In the genomic region with DNA sequence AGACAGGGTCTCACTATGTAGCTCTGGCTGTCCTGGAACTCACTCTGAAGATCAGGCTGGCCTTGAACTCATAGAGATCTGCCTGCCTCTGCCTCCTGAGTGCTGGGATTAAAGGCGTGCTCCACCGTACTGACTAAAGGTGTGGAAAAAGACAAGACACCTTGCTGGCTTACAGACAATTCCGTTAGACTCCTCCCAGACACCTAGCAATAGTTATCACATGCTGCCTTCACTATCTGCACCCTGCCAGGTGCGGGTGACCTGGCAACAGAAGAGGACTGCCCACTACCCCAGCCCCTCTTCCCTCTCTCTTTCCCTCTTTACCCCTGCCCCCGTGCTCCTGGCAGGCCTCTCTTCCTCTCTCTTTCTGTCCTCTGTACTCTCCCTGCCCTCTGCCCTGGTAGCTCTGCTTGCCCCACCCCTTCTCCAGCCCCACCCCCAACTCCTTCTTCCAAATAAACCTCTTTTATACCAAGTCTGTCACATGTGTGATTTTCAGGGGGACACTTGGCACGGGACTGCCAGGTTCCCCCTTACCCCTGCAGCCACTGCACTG, we compare ENCODE assay signal across 22 mouse cellular contexts. TPM values are rescaled to one million over a fixed set of nuclear protein-coding genes. Genes with fewer than 3 reads are reported as not detected.
A peak's percentile ranks its signal among the peaks of the same experiment; 100 is the strongest.
DNase-seq lines count a peak whose midpoint lies in the region; ATAC-seq and TF ChIP-seq lines count a peak whose summit lies in the region.
"Had no signal": no experiment of that assay in that cellular context is flagged by ENCODE, and none has a peak within 500 bp of the region (broad histone marks: within the 10 kb centered on the region; RNA-seq: fewer than 3 reads in every experiment).

No protein-coding gene starts in this region.

- H3K27me3 ChIP-seq in kidney, embryonic 14.5 days (ENCODE audit: control insufficient read depth, insufficient read depth, low read length), result no peaks in the 10 kb centered on the region
- H3K27me3 ChIP-seq in liver, postnatal 0 days (ENCODE audit: insufficient read depth, low read length), result no peaks in the 10 kb centered on the region
- H3K27me3 ChIP-seq in neural tube, embryonic 15.5 days (replicated peaks), result no peaks in the 10 kb centered on the region
- H3K27me3 ChIP-seq: heart, embryonic 12.5 days; stomach, embryonic 15.5 days had no signal

- no peak for TF ChIP-seq CTCF in liver, postnatal 0 days (IDR thresholded peaks at IDR 0.05; ENCODE audit: low read depth)

- no peak for TF ChIP-seq EP300 in liver, postnatal 0 days (IDR thresholded peaks at IDR 0.05; ENCODE audit: low read depth)

- H3K36me3 ChIP-seq in kidney, embryonic 14.5 days (ENCODE audit: control insufficient read depth, insufficient read depth, low read length), result no peaks in the 10 kb centered on the region
- H3K36me3 ChIP-seq in liver, postnatal 0 days (replicated peaks; ENCODE audit: insufficient read depth, low read length), result no peaks in the 10 kb centered on the region
- no peaks in the 10 kb centered on the region for H3K36me3 ChIP-seq in neural tube, embryonic 15.5 days
- H3K36me3 ChIP-seq: heart, embryonic 12.5 days; stomach, embryonic 15.5 days had no signal

- no peak overlapping the region for H3K4me2 ChIP-seq in kidney, embryonic 14.5 days (replicated peaks; ENCODE audit: low read depth, low read length)
- no peak overlapping the region for H3K4me2 ChIP-seq in liver, postnatal 0 days (ENCODE audit: low read depth, low read length)
- H3K4me2 ChIP-seq in neural tube, embryonic 15.5 days, result no peak overlapping the region
- H3K4me2 ChIP-seq: heart, embryonic 12.5 days; hindbrain, embryonic 14.5 days; stomach, embryonic 15.5 days had no signal

- no peak overlapping the region for H3K4me3 ChIP-seq in kidney, embryonic 14.5 days (ENCODE audit: low read length)
- H3K4me3 ChIP-seq in brown adipose tissue, adult 24 weeks (ENCODE audit: insufficient read depth, low read depth, low read length), result no peak overlapping the region
- no peak overlapping the region for H3K4me3 ChIP-seq in liver, postnatal 0 days (ENCODE audit: low read depth, low read length)
- H3K4me3 ChIP-seq in neural tube, embryonic 15.5 days (replicated peaks), result no peak overlapping the region
- H3K4me3 ChIP-seq: heart, embryonic 12.5 days; stomach, embryonic 15.5 days had no signal

- no peak for ATAC-seq in kidney, embryonic 14.5 days (ENCODE audit: low FRiP score, low TSS enrichment)
- ATAC-seq in liver, postnatal 0 days, result no peak
- no peak for ATAC-seq in neural tube, embryonic 15.5 days (ENCODE audit: low FRiP score)
- ATAC-seq: forebrain, embryonic 16.5 days; lung, postnatal 0 days had no signal

- no peak overlapping the region for H3K9ac ChIP-seq in kidney, embryonic 14.5 days (ENCODE audit: low read depth, low read length)
- H3K9ac ChIP-seq in liver, postnatal 0 days (replicated peaks), result no peak overlapping the region
- H3K9ac ChIP-seq in neural tube, embryonic 15.5 days (replicated peaks), result no peak overlapping the region
- H3K9ac ChIP-seq: heart, embryonic 12.5 days; hindbrain, embryonic 14.5 days; liver, embryonic 14.5 days; stomach, embryonic 15.5 days had no signal

- DNase-seq in kidney, adult 11 months, result peak; percentile 65
- DNase-seq in kidney, postnatal 14 days, result peak; percentile 55
- DNase-seq in liver, postnatal 0 days, result no peak
- DNase-seq in c-Kit-positive CD71-positive TER-119-positive erythroid progenitor cells, embryonic 14.5 days (ENCODE audit: low spot score), result no peak
- DNase-seq: adrenal gland, postnatal 36 days; B cell, adult 2 months; cerebellum, adult 9-10 months; heart, postnatal 14 days; left cerebral cortex, postnatal 4 days; midbrain, embryonic 14.5 days; thymus, adult 18-20 months had no signal

- no peak overlapping the region for H3K27ac ChIP-seq in kidney, embryonic 14.5 days (ENCODE audit: low read depth, low read length)
- peak overlapping the region; percentile 40 for H3K27ac ChIP-seq in brown adipose tissue, adult 24 weeks (replicated peaks; ENCODE audit: low read depth, low read length)
- peak overlapping the region; percentile 41; the same call in 1 of the 2 replicates for H3K27ac ChIP-seq in liver, postnatal 0 days (ENCODE audit: low read depth)
- no peak overlapping the region for H3K27ac ChIP-seq in neural tube, embryonic 15.5 days (replicated peaks)
- H3K27ac ChIP-seq: hindbrain, embryonic 14.5 days; stomach, embryonic 15.5 days had no signal

- H3K4me1 ChIP-seq in kidney, embryonic 14.5 days (ENCODE audit: control insufficient read depth, insufficient read depth, low read length), result peaks cover 37% of the 10 kb centered on the region
- peaks cover 50% of the 10 kb centered on the region for H3K4me1 ChIP-seq in brown adipose tissue, adult 24 weeks (ENCODE audit: control insufficient read depth, insufficient read depth, insufficient read length, low read length)
- H3K4me1 ChIP-seq in liver, postnatal 0 days (ENCODE audit: insufficient read depth), result peaks cover 71% of the 10 kb centered on the region
- peaks cover 37% of the 10 kb centered on the region for H3K4me1 ChIP-seq in neural tube, embryonic 15.5 days

- WGBS in kidney, embryonic 14.5 days, result 76% methylated on average over 6 of the region's 6 CpGs
- 51% methylated on average over 6 of the region's 6 CpGs for WGBS in liver, postnatal 0 days (ENCODE audit: insufficient replicate concordance)
- WGBS in neural tube, embryonic 15.5 days, result 81% methylated on average over 6 of the region's 6 CpGs

- H3K9me3 ChIP-seq in kidney, embryonic 14.5 days (ENCODE audit: control insufficient read depth, low read length), result no peaks in the 10 kb centered on the region
- H3K9me3 ChIP-seq in liver, postnatal 0 days (ENCODE audit: low read length), result no peaks in the 10 kb centered on the region
- H3K9me3 ChIP-seq in neural tube, embryonic 15.5 days (replicated peaks), result no peaks in the 10 kb centered on the region
- H3K9me3 ChIP-seq: heart, embryonic 12.5 days; stomach, embryonic 15.5 days had no signal

RNA-seq across cellular contexts. Expression of a gene that starts 3.5 kb away (rescaled TPM):
- 2.7 and 3.1 TPM in 2 replicates for polyA plus RNA-seq in kidney, embryonic 14.5 days (2014; fragmentation: Nextera tagmentation; extraction: Ambion mirVana)
- polyA plus RNA-seq in brown adipose tissue, adult 24 weeks (2012; ENCODE audit: insufficient read depth, insufficient read length, missing spikeins), result 18.1 and 19.7 TPM in 2 replicates
- 14.5 and 14.7 TPM in 2 replicates for polyA plus RNA-seq in liver, postnatal 0 days (2015; fragmentation: Nextera tagmentation; extraction: Ambion mirVana)
- 2.6 and 3.0 TPM in 2 replicates for polyA plus RNA-seq in neural tube, embryonic 15.5 days (2015; fragmentation: Nextera tagmentation; extraction: Ambion mirVana)

RNA-seq across cellular contexts. Expression of a gene that starts 21.6 kb away (rescaled TPM):
- not detected in 2 replicates for polyA plus RNA-seq in kidney, embryonic 14.5 days (2014; fragmentation: Nextera tagmentation; extraction: Ambion mirVana)
- not detected in 2 replicates for polyA plus RNA-seq in brown adipose tissue, adult 24 weeks (2012; ENCODE audit: insufficient read depth, insufficient read length, missing spikeins)
- not detected in 2 replicates for polyA plus RNA-seq in liver, postnatal 0 days (2015; fragmentation: Nextera tagmentation; extraction: Ambion mirVana)
- polyA plus RNA-seq in neural tube, embryonic 15.5 days (2015; fragmentation: Nextera tagmentation; extraction: Ambion mirVana), result 2.1 TPM in 1 of 2 replicates, not detected in the other
- polyA plus RNA-seq: forebrain, embryonic 16.5 days; gonadal fat pad, adult 2 months; heart, embryonic 12.5 days; hindbrain, embryonic 14.5 days; lung, postnatal 0 days; midbrain, embryonic 14.5 days; neural tube, embryonic 14.5 days had no signal

RNA-seq across cellular contexts. Expression of a gene that starts 22.7 kb away (rescaled TPM):
- 105 and 119 TPM in 2 replicates for polyA plus RNA-seq in kidney, embryonic 14.5 days (2014; fragmentation: Nextera tagmentation; extraction: Ambion mirVana)
- 250 and 278 TPM in 2 replicates for polyA plus RNA-seq in brown adipose tissue, adult 24 weeks (2012; ENCODE audit: insufficient read depth, insufficient read length, missing spikeins)
- 34.4 and 37.1 TPM in 2 replicates for polyA plus RNA-seq in liver, postnatal 0 days (2015; fragmentation: Nextera tagmentation; extraction: Ambion mirVana)
- 105 and 107 TPM in 2 replicates for polyA plus RNA-seq in neural tube, embryonic 15.5 days (2015; fragmentation: Nextera tagmentation; extraction: Ambion mirVana)

RNA-seq across cellular contexts. Expression of a gene that starts 31.1 kb away (rescaled TPM):
- polyA plus RNA-seq in kidney, embryonic 14.5 days (2014; fragmentation: Nextera tagmentation; extraction: Ambion mirVana), result 0.47 and 0.77 TPM in 2 replicates
- polyA plus RNA-seq in brown adipose tissue, adult 24 weeks (2012; ENCODE audit: insufficient read depth, insufficient read length, missing spikeins), result 1.3 TPM in 1 of 2 replicates, not detected in the other
- 1.9 and 2.0 TPM in 2 replicates for polyA plus RNA-seq in liver, postnatal 0 days (2015; fragmentation: Nextera tagmentation; extraction: Ambion mirVana)
- 0.47 and 0.64 TPM in 2 replicates for polyA plus RNA-seq in neural tube, embryonic 15.5 days (2015; fragmentation: Nextera tagmentation; extraction: Ambion mirVana)

RNA-seq across cellular contexts. Expression of a gene that starts 48.5 kb away (rescaled TPM):
- polyA plus RNA-seq in kidney, embryonic 14.5 days (2014; fragmentation: Nextera tagmentation; extraction: Ambion mirVana), result 0.89 and 1.2 TPM in 2 replicates
- polyA plus RNA-seq in brown adipose tissue, adult 24 weeks (2012; ENCODE audit: insufficient read depth, insufficient read length, missing spikeins), result 14.9 and 20.4 TPM in 2 replicates
- polyA plus RNA-seq in liver, postnatal 0 days (2015; fragmentation: Nextera tagmentation; extraction: Ambion mirVana), result 3.7 and 4.3 TPM in 2 replicates
- 86.2 and 132 TPM in 2 replicates for polyA plus RNA-seq in neural tube, embryonic 15.5 days (2015; fragmentation: Nextera tagmentation; extraction: Ambion mirVana)

Comparison
In these comparisons a context has a peak if more than half of its experiments do, and no peak if none do; other contexts are left out.
1. DNase-seq: peak in kidney, adult 11 months (single experiment) and kidney, postnatal 14 days (single experiment); none in liver, postnatal 0 days (single experiment) and c-Kit-positive CD71-positive TER-119-positive erythroid progenitor cells, embryonic 14.5 days (single experiment).
2. H3K27ac ChIP-seq: peak in brown adipose tissue, adult 24 weeks (single experiment) and liver, postnatal 0 days (single experiment); none in kidney, embryonic 14.5 days (single experiment) and neural tube, embryonic 15.5 days (single experiment).